Mouse (Mus musculus): ENCODE results near the gene St6galnac4.

DNA sequence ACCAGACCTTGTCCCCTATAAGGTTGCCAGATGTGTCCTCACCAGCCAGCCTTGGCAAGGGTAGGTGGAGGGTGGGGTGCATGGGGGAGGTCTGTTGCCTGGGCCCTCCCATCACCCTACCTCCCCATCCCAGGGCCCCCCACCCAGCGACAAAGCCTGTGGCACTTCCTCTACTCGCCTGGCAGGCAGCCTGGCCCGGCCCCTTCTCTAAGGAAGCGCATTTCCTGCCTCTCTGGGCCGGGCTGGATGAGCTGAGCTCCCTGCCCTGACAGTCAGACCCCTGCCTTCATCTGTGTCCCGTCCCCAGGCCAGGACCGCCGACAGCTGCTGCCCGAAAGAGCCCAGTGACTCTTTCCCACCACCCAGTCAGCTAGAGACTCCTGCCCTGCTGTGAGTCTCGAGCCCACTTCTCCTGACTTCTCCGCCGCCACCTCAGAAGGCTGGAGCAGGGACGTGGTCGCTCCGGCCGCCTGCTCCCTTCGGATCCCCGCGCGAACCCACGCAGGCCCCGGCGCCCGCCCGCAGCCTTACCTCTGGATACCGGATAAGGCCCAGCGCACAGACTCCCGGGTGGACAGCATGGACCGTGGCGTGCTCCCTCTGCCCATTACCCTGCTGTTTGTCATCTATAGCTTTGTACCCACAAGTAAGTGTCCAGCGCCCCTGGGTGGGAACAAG lies 59.6 kb downstream of the St6galnac4 start, which contains the start of gene Eng:
- no peak for TF ChIP-seq CTCF (IDR thresholded peaks at IDR 0.05; ENCODE audit: borderline replicate concordance, extremely low read depth, insufficient read depth, insufficient read length)
- no peak for TF ChIP-seq POLR2A (IDR thresholded peaks at IDR 0.05; ENCODE audit: borderline replicate concordance, extremely low read depth, insufficient read depth, insufficient read length, poor library complexity, severe bottlenecking)
